Comparison of ENCODE assay signal across 8 mouse cellular contexts in the genomic region with DNA sequence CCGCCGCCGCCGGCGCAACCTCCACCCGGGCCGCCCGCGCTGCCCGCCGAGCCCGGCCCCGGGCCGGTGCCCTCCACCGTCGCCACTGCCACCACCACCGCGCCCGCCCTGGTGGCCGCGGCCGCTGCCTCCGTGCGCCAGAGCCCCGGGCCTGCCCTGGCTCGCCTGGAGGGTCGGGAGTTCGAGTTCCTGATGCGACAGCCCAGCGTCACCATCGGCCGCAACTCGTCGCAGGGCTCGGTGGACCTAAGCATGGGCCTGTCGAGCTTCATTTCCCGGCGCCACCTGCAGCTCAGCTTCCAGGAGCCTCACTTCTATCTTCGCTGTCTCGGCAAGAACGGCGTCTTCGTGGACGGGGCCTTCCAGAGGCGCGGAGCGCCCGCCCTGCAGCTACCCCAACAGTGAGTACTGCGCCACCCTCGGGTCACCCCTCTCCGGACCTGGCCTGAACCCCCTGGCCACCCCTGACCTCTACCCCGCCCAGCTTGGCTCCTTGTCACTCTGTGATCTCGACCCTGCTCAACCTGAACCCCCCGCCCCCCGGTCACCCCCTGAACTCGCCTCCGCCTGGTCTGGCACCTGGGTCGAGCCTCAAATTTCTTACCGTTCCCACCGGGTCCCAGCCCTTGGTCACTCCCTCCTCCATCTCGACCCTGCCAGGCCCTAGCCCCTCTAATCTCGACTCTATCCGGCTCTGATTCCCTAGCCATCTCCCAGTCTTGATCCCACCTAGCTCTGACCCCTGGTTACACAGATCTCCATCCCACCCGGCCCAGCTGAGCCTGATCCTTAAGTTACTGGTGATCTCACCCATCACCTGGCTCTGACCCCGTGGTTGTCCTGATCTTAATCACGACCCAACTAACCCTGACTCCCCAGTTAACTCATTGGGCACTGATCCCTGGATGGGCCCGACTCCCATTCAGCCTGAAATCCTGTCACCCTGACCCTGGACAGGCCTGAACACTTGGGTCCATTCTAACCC. TPM values are rescaled to one million over a fixed set of nuclear protein-coding genes. Genes with fewer than 3 reads are reported as not detected.
DNase-seq lines count a peak whose midpoint lies in the region; ATAC-seq and TF ChIP-seq lines count a peak whose summit lies in the region.

No protein-coding gene starts in this region.

- H3K27ac ChIP-seq in left cerebral cortex, adult 2 months = peak overlapping the region; percentile 92
- H3K27ac ChIP-seq in embryonic fibroblast, embryonic 13.5 days (ENCODE audit: insufficient read depth, low read length) = peak overlapping the region; percentile 59
- H3K27ac ChIP-seq in hindbrain, embryonic 16.5 days (ENCODE audit: low read depth, low read length) = peak overlapping the region; percentile 91

- no peak; the same call in 1 of the 2 replicates for TF ChIP-seq CTCF in left cerebral cortex, adult 2 months (IDR thresholded peaks at IDR 0.05)
- TF ChIP-seq CTCF in embryonic fibroblast, embryonic 13.5 days (IDR thresholded peaks at IDR 0.05; ENCODE audit: borderline replicate concordance, insufficient read depth, low read length) = no peak

- ATAC-seq in hindbrain, embryonic 16.5 days = peak; percentile 63

- H3K4me3 ChIP-seq in left cerebral cortex, adult 2 months = peak overlapping the region; percentile 93
- H3K4me3 ChIP-seq in embryonic fibroblast, embryonic 13.5 days (ENCODE audit: insufficient read depth, low read length) = peak overlapping the region; percentile 65
- peak overlapping the region; percentile 92 for H3K4me3 ChIP-seq in hindbrain, embryonic 16.5 days (ENCODE audit: low read length)

- under 1% methylated on average over 57 of the region's 67 CpGs for WGBS in hindbrain, embryonic 16.5 days

- peak overlapping the region; percentile 92 for H3K4me2 ChIP-seq in hindbrain, embryonic 16.5 days (ENCODE audit: low read length)

- no peaks in the 10 kb centered on the region for H3K9me3 ChIP-seq in hindbrain, embryonic 16.5 days (ENCODE audit: control insufficient read depth, low read length)

- H3K36me3 ChIP-seq in hindbrain, embryonic 16.5 days (ENCODE audit: control insufficient read depth, insufficient read depth, low read length) = no peaks in the 10 kb centered on the region

- intact Hi-C loops in left cerebral cortex, adult 2 months (cut with DNase I) = loop anchor here (1.0 to 2.0 kb wide), 2 partner anchors 35 to 47 kb away; no protein-coding TSS in a partner anchor
- intact Hi-C loops in left cerebral cortex, postnatal 4 days (cut with DNase I) = loop anchor here (5.0 kb wide), 1 partner anchor 35 kb away; no protein-coding TSS in a partner anchor

- H3K9ac ChIP-seq in hindbrain, embryonic 16.5 days (ENCODE audit: low read depth, low read length) = peak overlapping the region; percentile 96

- DNase-seq in left cerebral cortex, adult 2 months (ENCODE audit: extremely low spot score in 1 of 2, low spot score in 2 of 2) = peak in 1 of 2 experiments; percentile 45
- no peak for DNase-seq in left cerebral cortex, postnatal 4 days
- peak; percentile 51 for DNase-seq in T-cell, adult 2 months (ENCODE audit: low spot score)
- peak; percentile 50 for DNase-seq in lung, postnatal 10 days
- DNase-seq in spleen, postnatal 36 days (ENCODE audit: low spot score in 2 of 2) = peak; percentile 37 to 43
- DNase-seq in layer of hippocampus, adult 9-10 months (ENCODE audit: low spot score) = no peak

- H3K27me3 ChIP-seq in hindbrain, embryonic 16.5 days (replicated peaks; ENCODE audit: control insufficient read depth, insufficient read depth, low read length) = no peaks in the 10 kb centered on the region

- no peak; the same call in none of the 2 replicates for TF ChIP-seq POLR2A in embryonic fibroblast, embryonic 13.5 days (IDR thresholded peaks at IDR 0.05; ENCODE audit: low read depth, low read length)

- H3K4me1 ChIP-seq in embryonic fibroblast, embryonic 13.5 days (ENCODE audit: control insufficient read depth, insufficient read depth, low read length) = peaks cover 8% of the 10 kb centered on the region
- H3K4me1 ChIP-seq in hindbrain, embryonic 16.5 days (ENCODE audit: control insufficient read depth, insufficient read depth, low read depth, low read length) = peaks cover 33% of the 10 kb centered on the region

RNA-seq across cellular contexts. Expression of gene Foxk1, which starts 0.6 kb away (rescaled TPM):
- total RNA-seq in left cerebral cortex, adult 2 months (2021) = 10 to 100 TPM; 40.4 to 46.1 TPM
- total RNA-seq in left cerebral cortex, postnatal 4 days (2021) = 10 to 100 TPM; 34.5 to 35.6 TPM
- polyA plus RNA-seq in embryonic fibroblast, embryonic 13.5 days (2011; ENCODE audit: insufficient read length, low read depth, missing spikeins) = 34.1 and 38.3 TPM in 2 replicates
- 3.1 and 5.1 TPM in 2 replicates for polyA plus RNA-seq in hindbrain, embryonic 16.5 days (2015; fragmentation: Nextera tagmentation; extraction: Ambion mirVana)

Comparison
In these comparisons a context has a peak if more than half of its experiments do, and no peak if none do; other contexts are left out.
1. DNase-seq: peak in T-cell, adult 2 months (single experiment), lung, postnatal 10 days (single experiment) and spleen, postnatal 36 days (2 of 2); none in left cerebral cortex, postnatal 4 days (single experiment) and layer of hippocampus, adult 9-10 months (single experiment).
2. Peak in every context shown above with its lines, with median percentiles within 50 percentile points of each other: H3K27ac ChIP-seq and H3K4me3 ChIP-seq.